Mouse (Mus musculus): ENCODE data around the gene Tnfsf13.

- no peak for TF ChIP-seq CTCF (IDR thresholded peaks at IDR 0.05; ENCODE audit: control insufficient read depth, insufficient read depth, low read length)
- no peak for TF ChIP-seq POLR2A (IDR thresholded peaks at IDR 0.05; ENCODE audit: borderline replicate concordance, control insufficient read depth, low read depth, low read length)
These were observed 13.9 kb downstream of the Tnfsf13 start for GRCm38 (mm10) chr11:69671726-69672124.

All from bone marrow, adult 2 months (tissue).